Mouse (Mus musculus): Measurements from ENCODE around the gene Krt23.

The Krt23 gene

DNA sequence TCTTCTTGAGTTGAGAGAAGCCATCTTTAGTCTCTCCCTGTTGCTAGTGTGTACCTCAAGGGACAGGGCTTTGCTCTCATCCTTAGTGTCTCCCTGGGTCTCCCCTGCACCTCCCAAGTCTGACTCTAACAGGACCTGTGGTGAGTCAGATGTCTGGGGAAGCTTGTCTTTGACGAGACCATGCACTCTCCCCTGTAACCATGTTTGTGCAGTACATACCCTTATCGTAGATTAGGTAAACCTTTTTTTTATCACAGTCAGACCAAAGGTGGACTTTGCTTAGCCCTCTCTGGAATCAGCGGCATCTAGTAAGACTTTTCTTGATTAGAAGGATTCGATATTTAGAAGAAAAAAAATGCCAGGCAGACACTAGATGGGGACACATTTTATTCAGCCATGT is 38.9 kb downstream of the Krt23 start:
- no peak for DNase-seq (ENCODE audit: low read depth)

- DNase-seq (ENCODE audit: low read depth): no peak
These were observed 44.2 kb downstream of the Krt23 start for GRCm38 (mm10) chr11:99448769-99449168.

DNA sequence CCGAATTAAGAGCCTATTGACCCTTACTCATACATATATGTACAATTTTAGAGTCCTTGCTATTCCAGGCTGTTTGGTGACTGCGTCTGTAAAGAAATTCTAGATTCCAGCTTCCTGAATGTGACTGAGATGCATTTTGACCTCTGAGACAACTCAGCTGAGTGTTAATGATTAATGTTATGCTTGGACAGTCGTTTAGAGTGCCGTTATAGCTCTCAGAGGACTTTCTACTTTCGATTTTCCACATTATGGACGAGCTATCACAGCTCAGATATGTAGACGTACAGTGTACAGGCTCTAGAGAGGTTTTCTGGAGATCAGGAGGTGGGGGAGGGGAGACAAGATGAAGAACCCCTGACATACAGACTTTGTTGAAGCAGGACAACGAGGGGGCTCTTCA is 51.7 kb downstream of the Krt23 start:
- no peak for DNase-seq (ENCODE audit: low read depth)

GRCm38 (mm10) chr11:99439465-99439864 is 53.5 kb downstream of the Krt23 start:
- no peak for DNase-seq (ENCODE audit: low read depth)

DNA sequence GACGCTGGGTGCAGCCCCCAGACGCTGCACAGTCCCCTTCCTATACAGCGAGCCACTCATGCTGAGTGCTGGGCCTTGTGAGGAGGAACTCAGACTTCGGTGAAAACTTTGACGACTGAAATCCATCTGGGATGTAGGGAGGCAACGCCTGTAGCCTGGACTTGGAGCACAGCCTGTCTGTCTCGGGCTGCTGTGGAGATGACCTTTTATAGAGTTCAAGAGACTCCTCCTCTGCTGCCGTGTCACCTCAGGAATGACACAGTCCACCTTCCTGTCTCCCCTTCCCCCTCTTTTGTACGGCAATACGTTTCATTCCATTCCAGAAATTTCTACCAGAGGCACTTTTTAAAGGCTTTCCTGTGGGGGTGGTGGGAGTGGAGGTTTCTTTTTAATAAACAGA is 55.0 kb downstream of the Krt23 start, which contains the start of gene Krt20:
TSS of gene Krt20 (minus strand) at position 179 of the 400 bp plus-strand sequence.
- no peak for DNase-seq (ENCODE audit: low read depth)

DNA sequence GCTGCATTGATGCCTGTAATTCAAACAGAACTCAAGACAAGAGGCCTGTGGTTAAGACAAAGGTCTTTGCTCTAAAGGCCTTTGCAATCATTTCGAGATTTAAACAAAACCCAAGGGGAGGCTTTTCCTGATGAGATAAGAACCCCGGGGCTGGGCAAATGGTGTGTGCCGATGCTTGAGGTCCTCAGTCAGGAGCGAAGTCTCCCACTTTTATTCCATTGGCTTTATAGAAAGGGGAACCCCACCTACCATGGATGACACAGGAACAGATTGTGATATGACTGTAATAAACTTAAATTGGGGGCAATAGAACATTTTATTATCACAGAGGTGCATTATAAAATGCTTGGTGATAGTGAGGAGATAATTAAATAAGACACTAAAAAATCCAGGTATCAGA is 56.3 kb downstream of the Krt23 start:
- DNase-seq (ENCODE audit: low read depth): no peak

DNA sequence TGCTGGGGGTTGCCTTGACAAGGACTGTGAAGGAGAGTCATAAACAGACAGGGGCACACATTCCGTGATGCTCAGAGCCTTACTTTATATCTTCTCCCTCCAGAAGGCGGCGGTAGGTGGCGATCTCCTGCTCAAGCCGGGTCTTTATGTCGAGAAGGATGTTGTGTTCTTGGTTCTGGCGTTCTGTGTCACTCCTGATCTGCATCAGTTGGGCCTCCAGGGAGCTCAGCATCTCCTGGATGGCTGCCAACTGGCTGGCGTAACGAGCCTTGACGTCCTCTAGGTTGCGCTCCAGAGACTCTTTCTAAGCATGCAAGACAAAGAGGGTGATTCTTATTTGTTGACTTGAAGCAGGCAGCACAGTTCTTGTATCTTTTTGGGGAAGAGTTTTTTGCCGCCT is 62.3 kb downstream of the Krt23 start:
- peak; percentile 23 for DNase-seq (ENCODE audit: low read depth)

All from 416B (cell line).